Mouse (Mus musculus) G1E (cell line): Measurements from ENCODE around the gene Rbm18.

Experiments
- CTCF ChIP-seq: IDR thresholded peaks from 2 replicates; pipeline ENCODE4 v1.5.1; 2012; ENCODE audit warnings: low read depth, low read length, inconsistent platforms, mixed read lengths
- GATA1 ChIP-seq: IDR thresholded peaks from 2 replicates; pipeline ENCODE4 v1.6.1; 2012; ENCODE audit warnings: borderline replicate concordance, low read length, inconsistent platforms, mixed read lengths
- GATA2 ChIP-seq: IDR thresholded peaks from 2 replicates; pipeline ENCODE4 v1.6.1; 2012; ENCODE audit warnings: low read depth, low read length, inconsistent platforms, borderline replicate concordance
- POLR2AphosphoS5 ChIP-seq: IDR thresholded peaks from 2 replicates; pipeline ENCODE4 v1.6.1; 2012; ENCODE audit warnings: low read depth, low read length, inconsistent platforms; ENCODE audit not compliant: insufficient replicate concordance

DNA sequence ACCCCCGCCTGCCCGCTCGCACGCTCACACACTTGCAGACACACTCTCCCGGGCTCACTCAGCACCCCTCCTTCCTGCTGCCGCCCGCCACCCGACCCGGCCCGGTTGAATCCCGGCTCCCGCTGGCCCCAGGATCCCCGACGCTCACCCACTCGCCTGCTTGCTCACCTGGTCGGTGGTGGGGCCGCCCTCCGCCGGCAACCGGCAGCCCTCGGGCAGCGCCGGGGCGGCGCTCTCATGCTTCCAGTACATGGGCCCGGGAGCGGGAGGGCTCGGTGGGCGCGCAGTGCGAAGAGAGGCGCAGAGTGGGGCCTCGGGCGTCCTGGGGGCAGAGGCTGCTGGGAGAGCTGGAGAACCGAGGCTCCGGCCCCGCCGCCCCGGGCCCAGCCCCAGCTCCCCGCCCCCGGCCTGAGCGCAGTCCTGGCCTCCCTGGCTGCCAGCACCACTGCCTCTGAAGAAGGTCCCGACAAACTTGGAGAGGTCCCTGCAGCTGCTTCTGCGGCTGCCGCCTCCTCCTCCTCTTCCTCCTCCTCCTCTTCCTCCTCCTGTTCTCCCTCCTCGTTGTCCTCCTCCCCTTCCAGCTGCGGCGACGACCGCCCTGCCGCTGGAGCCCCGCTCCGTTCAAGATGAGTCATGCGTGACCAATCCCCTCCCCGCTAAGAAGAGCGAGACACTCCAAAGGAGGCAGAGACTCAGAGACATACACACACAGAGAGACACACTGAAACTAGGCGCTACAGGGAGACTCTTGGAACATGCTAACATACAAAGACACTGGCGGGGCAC lies 31.4 kb downstream of the Rbm18 start, which contains the start of gene Lhx6:
- TF ChIP-seq CTCF, result no peak
- TF ChIP-seq GATA1, result no peak
- no peak for TF ChIP-seq POLR2AphosphoS5
- TF ChIP-seq GATA2, result no peak
